Mouse (Mus musculus): ENCODE results near the gene Htr3b.

The Htr3b gene

GRCm38 (mm10) chr9:48964587-48965040 lies at the start of gene Htr3b:
Gene Htr3b (minus strand): TSS chr9:48964990.
- in situ Hi-C loops (cut with MboI; ENCODE audit: unreplicated experiment in 2 of 2): loop anchor here (25.0 kb wide), 1 partner anchor 523 kb away; the partner anchor contains the start of gene Ttc12 (in 2 of the 2)

- in situ Hi-C loops (cut with MboI; ENCODE audit: unreplicated experiment in 2 of 2): loop anchor here in 1 of 2 experiments (25.0 kb wide), 1 partner anchor 1763 kb away; the partner anchor contains the start of genes Cryab, Fdxacb1 and Hspb2
Measured at GRCm38 (mm10) chr9:48999256-48999655, 34.5 kb upstream of the Htr3b start.

- in situ Hi-C loops (cut with MboI; ENCODE audit: unreplicated experiment in 2 of 2): loop anchor here in 1 of 2 experiments (25.0 kb wide), 1 partner anchor 1767 kb away; the partner anchor contains the start of genes Cryab, Fdxacb1 and Hspb2
Measured at GRCm38 (mm10) chr9:48995735-48996134, 30.9 kb upstream of the Htr3b start.

GRCm38 (mm10) chr9:48994779-48995178 lies 30.0 kb upstream of the Htr3b start:
- in situ Hi-C loops (cut with MboI; ENCODE audit: unreplicated experiment in 2 of 2): loop anchor here in 1 of 2 experiments (25.0 kb wide), 1 partner anchor 1768 kb away; the partner anchor contains the start of genes Cryab, Fdxacb1 and Hspb2

- in situ Hi-C loops (cut with MboI; ENCODE audit: unreplicated experiment in 2 of 2): loop anchor here in 1 of 2 experiments (25.0 kb wide), 1 partner anchor 1771 kb away; the partner anchor contains the start of genes Cryab, Fdxacb1 and Hspb2
Measured at GRCm38 (mm10) chr9:48991671-48992070, 26.9 kb upstream of the Htr3b start.

GRCm38 (mm10) chr9:48987201-48988101 lies 22.7 kb upstream of the Htr3b start:
- in situ Hi-C loops (cut with MboI; ENCODE audit: unreplicated experiment in 2 of 2): loop anchor here (5.0 to 25.0 kb wide), 3 partner anchors 65 to 1775 kb away; partner anchors contain the start of genes Cryab (in 1 of the 2), Fdxacb1 (in 1 of the 2), Gm5617 (in 1 of the 2) and Hspb2 (in 1 of the 2)

GRCm38 (mm10) chr9:48986616-48987141 lies 21.9 kb upstream of the Htr3b start:
- in situ Hi-C loops (cut with MboI; ENCODE audit: unreplicated experiment in 2 of 2): loop anchor here (5.0 to 25.0 kb wide), 3 partner anchors 66 to 1776 kb away; partner anchors contain the start of genes Cryab (in 1 of the 2), Fdxacb1 (in 1 of the 2), Gm5617 (in 1 of the 2) and Hspb2 (in 1 of the 2)

- in situ Hi-C loops (cut with MboI; ENCODE audit: unreplicated experiment in 2 of 2): loop anchor here (5.0 to 25.0 kb wide), 3 partner anchors 67 to 1777 kb away; partner anchors contain the start of genes Cryab (in 1 of the 2), Fdxacb1 (in 1 of the 2), Gm5617 (in 1 of the 2) and Hspb2 (in 1 of the 2)
Measured at GRCm38 (mm10) chr9:48985708-48986088, 20.9 kb upstream of the Htr3b start.

GRCm38 (mm10) chr9:48984845-48985707 lies 20.3 kb upstream of the Htr3b start, which contains the start of gene Usp28:
Gene Usp28 (plus strand): TSS chr9:48985375.
- in situ Hi-C loops (cut with MboI; ENCODE audit: unreplicated experiment in 2 of 2): loop anchor here (5.0 to 25.0 kb wide), 3 partner anchors 67 to 1777 kb away; partner anchors contain the start of genes Cryab (in 1 of the 2), Fdxacb1 (in 1 of the 2), Gm5617 (in 1 of the 2) and Hspb2 (in 1 of the 2)

- in situ Hi-C loops (cut with MboI; ENCODE audit: unreplicated experiment in 2 of 2): loop anchor here (10.0 to 25.0 kb wide), 2 partner anchors 490 to 1778 kb away; partner anchors contain the start of genes Cryab (in 1 of the 2), Fdxacb1 (in 1 of the 2), Gm5617 (in 1 of the 2) and Hspb2 (in 1 of the 2)
Measured at GRCm38 (mm10) chr9:48984320-48984844, 19.6 kb upstream of the Htr3b start.

GRCm38 (mm10) chr9:48983801-48984200 lies 19.0 kb upstream of the Htr3b start:
- in situ Hi-C loops (cut with MboI; ENCODE audit: unreplicated experiment in 2 of 2): loop anchor here (10.0 to 25.0 kb wide), 2 partner anchors 489 to 1778 kb away; partner anchors contain the start of genes Cryab (in 1 of the 2), Fdxacb1 (in 1 of the 2), Gm5617 (in 1 of the 2) and Hspb2 (in 1 of the 2)

- in situ Hi-C loops (cut with MboI; ENCODE audit: unreplicated experiment in 2 of 2): loop anchor here (10.0 to 25.0 kb wide), 2 partner anchors 487 to 1780 kb away; partner anchors contain the start of genes Cryab (in 1 of the 2), Fdxacb1 (in 1 of the 2), Gm5617 (in 1 of the 2) and Hspb2 (in 1 of the 2)
Measured at GRCm38 (mm10) chr9:48981827-48982226, 17.0 kb upstream of the Htr3b start.

- in situ Hi-C loops (cut with MboI; ENCODE audit: unreplicated experiment in 2 of 2): loop anchor here (10.0 to 25.0 kb wide), 2 partner anchors 486 to 1782 kb away; partner anchors contain the start of genes Cryab (in 1 of the 2), Fdxacb1 (in 1 of the 2), Gm5617 (in 1 of the 2) and Hspb2 (in 1 of the 2)
Measured at GRCm38 (mm10) chr9:48980781-48981180, 16.0 kb upstream of the Htr3b start.

- in situ Hi-C loops (cut with MboI; ENCODE audit: unreplicated experiment in 2 of 2): loop anchor here (10.0 to 25.0 kb wide), 2 partner anchors 486 to 1782 kb away; partner anchors contain the start of genes Cryab (in 1 of the 2), Fdxacb1 (in 1 of the 2), Gm5617 (in 1 of the 2) and Hspb2 (in 1 of the 2)
Measured at GRCm38 (mm10) chr9:48980371-48980770, 15.6 kb upstream of the Htr3b start.

GRCm38 (mm10) chr9:48976661-48977355 lies 12.0 kb upstream of the Htr3b start:
- in situ Hi-C loops (cut with MboI; ENCODE audit: unreplicated experiment in 2 of 2): loop anchor here (10.0 to 25.0 kb wide), 3 partner anchors 332 to 1785 kb away; partner anchors contain the start of genes Cryab (in 1 of the 2), Fdxacb1 (in 1 of the 2) and Hspb2 (in 1 of the 2)

- in situ Hi-C loops (cut with MboI; ENCODE audit: unreplicated experiment in 2 of 2): loop anchor here (5.0 to 25.0 kb wide), 4 partner anchors 328 to 515 kb away; partner anchors contain the start of gene Ttc12 (in 2 of the 2)
Measured at GRCm38 (mm10) chr9:48972494-48972893, 7.7 kb upstream of the Htr3b start.

GRCm38 (mm10) chr9:48962131-48962530 lies 2.7 kb downstream of the Htr3b start:
- in situ Hi-C loops (cut with MboI; ENCODE audit: unreplicated experiment in 2 of 2): loop anchor here (25.0 kb wide), 1 partner anchor 525 kb away; the partner anchor contains the start of gene Ttc12 (in 2 of the 2)

Data from v-Abl transformed pro-B cells (cell line).